Mouse (Mus musculus): ENCODE data around the gene Ogg1. TPM values are rescaled to one million over a fixed set of nuclear protein-coding genes. Genes with fewer than 3 reads are reported as not detected.

Gene Ogg1
- total RNA-seq (2021) = 1 to 10 TPM; 6.5 to 7.1 TPM

GRCm38 (mm10) chr6:113326533-113327315 lies at the start of gene Ogg1:
Gene Ogg1, plus strand, starts transcription at chr6:113326972.
- DNase-seq (ENCODE audit: low spot score in 2 of 2) = peak; percentile 97 to 98
- intact Hi-C loops (cut with DNase I) = loop anchor here (1.0 to 10.0 kb wide), 3 partner anchors 20 to 282 kb away; partner anchors contain the start of genes Arpc4 and Thumpd3

GRCm38 (mm10) chr6:113281676-113282075 lies 45.1 kb upstream of the Ogg1 start:
- DNase-seq (ENCODE audit: low spot score in 2 of 2) = no peak
- intact Hi-C loops (cut with DNase I) = no loop called here

DNA sequence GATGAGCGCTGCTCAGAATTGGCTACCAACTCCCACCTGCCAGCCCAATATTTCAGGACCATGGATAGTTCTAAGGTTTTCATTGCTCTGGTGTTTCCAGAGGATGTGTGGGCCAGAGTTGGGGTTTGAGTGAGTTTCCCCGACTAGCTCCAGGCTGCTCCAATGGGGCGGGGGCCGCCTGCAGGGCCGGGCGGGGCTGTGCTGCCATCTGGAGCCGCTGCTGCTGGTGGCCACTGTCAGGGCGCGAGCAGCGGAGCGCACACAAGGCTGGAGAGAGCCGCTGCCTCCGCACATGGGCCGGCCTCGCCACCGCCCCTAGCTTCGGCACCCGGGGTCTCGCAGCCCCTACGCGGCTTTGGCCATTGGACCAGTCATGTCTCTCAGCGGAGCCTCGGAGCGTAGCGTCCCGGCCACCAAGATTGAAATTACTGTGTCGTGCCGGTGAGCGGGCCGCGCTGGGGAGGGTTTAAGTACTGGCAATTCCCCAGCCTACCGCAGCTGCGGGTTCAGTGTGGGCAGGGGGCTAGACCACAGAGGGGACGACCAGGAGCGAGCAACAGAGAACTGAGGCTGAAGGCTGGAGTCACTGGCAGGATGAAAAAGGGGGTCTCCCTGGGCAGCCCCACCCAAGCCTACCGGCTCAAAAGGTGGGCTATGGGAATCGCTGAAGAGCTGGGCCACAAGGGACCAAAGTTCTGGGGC lies 44.5 kb upstream of the Ogg1 start, which contains the start of gene Cpne9:
Cpne9 (plus strand) TSS at position 207 of the 702 bp plus-strand sequence.
- intact Hi-C loops (cut with DNase I) = no loop called here
- peak; percentile 54 to 70 for DNase-seq (ENCODE audit: low spot score in 2 of 2)

DNA sequence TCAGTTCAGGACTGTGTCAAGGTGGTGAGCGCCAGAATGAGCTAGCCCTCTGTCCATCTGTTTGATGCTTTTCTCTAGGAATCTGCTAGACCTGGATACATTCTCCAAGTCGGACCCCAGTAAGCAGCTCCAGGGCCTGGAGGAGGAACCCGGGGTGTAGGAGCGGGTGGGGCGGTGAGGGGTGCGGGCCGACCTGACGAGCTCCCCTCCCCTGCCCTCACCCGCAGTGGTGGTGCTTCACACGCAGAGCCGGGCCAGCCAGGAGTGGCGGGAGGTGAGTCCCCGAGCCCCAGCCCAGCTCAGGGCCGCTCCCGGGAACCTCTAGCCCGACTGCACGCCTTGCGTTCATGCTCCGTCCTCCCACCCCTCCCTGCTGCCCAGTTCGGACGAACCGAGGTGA lies 43.8 kb upstream of the Ogg1 start:
- intact Hi-C loops (cut with DNase I) = no loop called here
- DNase-seq (ENCODE audit: low spot score in 2 of 2) = peak in 1 of 2 experiments; percentile 36

- intact Hi-C loops (cut with DNase I) = no loop called here
Measured at GRCm38 (mm10) chr6:113283500-113283899, 43.3 kb upstream of the Ogg1 start.

GRCm38 (mm10) chr6:113284931-113285330 lies 41.8 kb upstream of the Ogg1 start:
- intact Hi-C loops (cut with DNase I) = no loop called here
- DNase-seq (ENCODE audit: low spot score in 2 of 2) = no peak

More at GRCm38 (mm10) chr6:113283500-113283899, 43.3 kb upstream of the Ogg1 start:
- DNase-seq (ENCODE audit: low spot score in 2 of 2) = no peak

- DNase-seq (ENCODE audit: low spot score in 2 of 2) = no peak
- intact Hi-C loops (cut with DNase I) = no loop called here
Measured at GRCm38 (mm10) chr6:113286316-113286715, 40.5 kb upstream of the Ogg1 start.

- peak; percentile 53 to 54 for DNase-seq (ENCODE audit: low spot score in 2 of 2)
- intact Hi-C loops (cut with DNase I) = no loop called here
Measured at GRCm38 (mm10) chr6:113287236-113287635, 39.5 kb upstream of the Ogg1 start.

DNA sequence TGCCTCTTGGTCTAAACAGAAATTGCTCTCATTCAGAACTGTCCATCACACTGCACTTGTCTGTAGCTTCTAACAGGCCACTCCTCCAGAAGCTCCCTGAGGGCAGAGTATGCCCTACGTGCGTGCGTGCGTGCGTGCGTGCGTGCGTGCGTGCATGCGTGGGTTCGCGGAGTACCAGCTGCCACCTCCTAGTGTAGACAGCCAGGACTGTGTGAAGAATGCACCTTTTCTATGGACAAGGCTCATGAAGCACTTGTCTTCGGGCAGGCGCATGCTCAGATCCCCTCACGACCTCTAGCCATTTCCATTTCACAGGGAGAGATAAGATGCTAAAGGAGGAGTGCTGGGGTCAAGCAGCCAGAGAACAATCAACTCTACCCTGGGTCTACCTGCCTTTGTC lies 37.4 kb upstream of the Ogg1 start:
- DNase-seq (ENCODE audit: low spot score in 2 of 2) = no peak
- intact Hi-C loops (cut with DNase I) = no loop called here

- intact Hi-C loops (cut with DNase I) = no loop called here
Measured at GRCm38 (mm10) chr6:113290346-113290745, 36.4 kb upstream of the Ogg1 start.

GRCm38 (mm10) chr6:113292938-113293337 lies 33.8 kb upstream of the Ogg1 start:
- intact Hi-C loops (cut with DNase I) = no loop called here
- DNase-seq (ENCODE audit: low spot score in 2 of 2) = no peak

More at GRCm38 (mm10) chr6:113290346-113290745, 36.4 kb upstream of the Ogg1 start:
- DNase-seq (ENCODE audit: low spot score in 2 of 2) = no peak

DNA sequence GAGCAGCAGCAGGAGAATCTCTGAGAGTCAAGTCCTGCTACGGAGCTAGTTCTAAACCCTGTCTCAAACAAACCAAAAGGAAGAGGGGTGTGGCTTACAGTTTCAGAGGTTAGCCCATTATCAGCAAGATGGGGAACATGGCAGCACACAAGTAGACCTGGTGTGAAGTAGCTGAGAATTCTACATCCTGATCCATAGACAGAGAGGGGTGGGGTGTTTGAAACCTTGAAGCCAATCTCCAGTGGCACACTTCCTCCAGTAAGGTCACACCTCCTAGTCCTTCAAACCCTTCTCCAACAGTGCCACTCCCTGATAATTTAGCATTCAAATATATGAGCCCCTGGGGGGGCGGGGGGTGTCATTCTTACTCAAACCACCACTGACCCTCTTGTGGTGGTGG lies 30.7 kb upstream of the Ogg1 start:
- intact Hi-C loops (cut with DNase I) = no loop called here
- DNase-seq (ENCODE audit: low spot score in 2 of 2) = no peak

GRCm38 (mm10) chr6:113296639-113297038 lies 30.1 kb upstream of the Ogg1 start:
- intact Hi-C loops (cut with DNase I) = no loop called here
- no peak for DNase-seq (ENCODE audit: low spot score in 2 of 2)

GRCm38 (mm10) chr6:113301350-113301749 lies 25.4 kb upstream of the Ogg1 start:
- intact Hi-C loops (cut with DNase I) = loop anchor here (10.0 kb wide), 1 partner anchor 227 kb away; the partner anchor contains the start of gene Setd5
- DNase-seq (ENCODE audit: low spot score in 2 of 2) = no peak

DNA sequence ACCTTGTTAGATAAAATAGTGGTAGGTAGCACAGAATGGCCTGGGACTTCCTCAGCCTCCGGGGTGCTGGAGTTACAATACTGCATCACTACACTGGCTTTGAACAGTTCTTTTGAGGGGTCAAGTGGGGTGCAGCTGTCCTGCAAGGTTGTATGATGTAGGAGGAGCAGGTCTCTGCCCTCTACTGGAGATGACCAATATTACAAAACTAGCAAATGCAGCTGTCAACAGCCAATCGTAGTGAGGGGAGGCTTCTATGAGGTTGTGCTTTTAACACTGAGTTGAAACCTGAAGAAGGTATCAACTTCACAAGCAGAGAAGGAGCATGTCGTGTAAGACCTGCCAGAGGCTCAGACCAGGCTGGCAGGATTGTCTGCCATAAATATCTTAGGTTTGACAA lies 24.5 kb upstream of the Ogg1 start:
- no peak for DNase-seq (ENCODE audit: low spot score in 2 of 2)
- intact Hi-C loops (cut with DNase I) = loop anchor here (10.0 kb wide), 1 partner anchor 227 kb away; the partner anchor contains the start of gene Setd5

GRCm38 (mm10) chr6:113306322-113306985 lies 20.3 kb upstream of the Ogg1 start:
- intact Hi-C loops (cut with DNase I) = loop anchor here (1.0 to 10.0 kb wide), 3 partner anchors 20 to 232 kb away; partner anchors contain the start of genes Mtmr14, Ogg1 and Setd5
- peak; percentile 99 for DNase-seq (ENCODE audit: low spot score in 2 of 2)

GRCm38 (mm10) chr6:113306986-113307349 lies 19.8 kb upstream of the Ogg1 start, which contains the start of gene Brpf1:
Gene Brpf1, plus strand, starts transcription at chr6:113307137.
- no peak for DNase-seq (ENCODE audit: low spot score in 2 of 2)
- intact Hi-C loops (cut with DNase I) = loop anchor here (1.0 to 10.0 kb wide), 3 partner anchors 19 to 232 kb away; partner anchors contain the start of genes Mtmr14, Ogg1 and Setd5

DNA sequence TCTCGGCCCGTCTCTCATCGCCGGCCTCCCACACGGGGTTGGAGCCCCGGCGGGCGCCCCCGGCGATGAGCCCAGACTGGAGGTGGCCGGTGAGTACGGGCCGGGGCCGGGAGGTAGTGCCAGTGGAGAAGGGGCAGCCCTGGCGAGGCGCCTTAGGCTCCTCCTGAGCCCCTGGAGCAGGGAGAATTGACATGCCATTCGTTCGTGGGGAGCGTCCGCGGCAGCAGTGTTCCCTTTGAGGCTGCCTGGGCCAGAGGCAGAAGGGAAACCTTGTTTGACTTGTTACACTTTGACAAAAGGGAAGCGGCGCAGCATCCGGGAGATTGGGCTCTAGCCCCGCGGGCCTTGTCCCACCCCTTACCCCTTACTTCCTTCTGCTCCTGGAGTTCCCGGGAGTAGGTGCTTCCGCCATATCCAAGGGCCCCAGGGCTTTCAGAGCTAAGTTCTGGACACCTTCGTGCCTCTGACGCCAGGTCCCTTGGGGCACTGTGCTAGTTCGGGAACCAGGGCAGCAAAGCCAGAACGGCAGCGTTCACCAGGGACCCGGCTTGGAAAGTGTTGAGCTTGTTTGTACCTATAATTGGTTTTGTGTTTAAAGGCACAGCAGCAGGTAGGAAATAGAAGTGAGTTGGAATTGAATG lies 19.2 kb upstream of the Ogg1 start:
- intact Hi-C loops (cut with DNase I) = loop anchor here (2.0 to 10.0 kb wide), 2 partner anchors 71 to 233 kb away; partner anchors contain the start of genes Mtmr14 and Setd5
- DNase-seq (ENCODE audit: low spot score in 2 of 2) = peak in 1 of 2 experiments; percentile 30

- DNase-seq (ENCODE audit: low spot score in 2 of 2) = peak in 1 of 2 experiments; percentile 37
- intact Hi-C loops (cut with DNase I) = loop anchor here (10.0 kb wide), 1 partner anchor 233 kb away; the partner anchor contains the start of gene Setd5
Measured at GRCm38 (mm10) chr6:113308141-113308540, 18.6 kb upstream of the Ogg1 start.
